Mouse (Mus musculus): ENCODE data around the gene Sh2b1. TPM values are rescaled to one million over a fixed set of nuclear protein-coding genes. Genes with fewer than 3 reads are reported as not detected.
A peak's percentile ranks its signal among the peaks of the same experiment; 100 is the strongest.
"Not testable (repeated sequence)": the region's sequence is repeated elsewhere in the genome, so short reads cannot be mapped to it uniquely, and the experiment has no call there.

Gene Sh2b1
- polyA plus RNA-seq, 1 experiment from 2014 or later: 70.7 TPM

DNA sequence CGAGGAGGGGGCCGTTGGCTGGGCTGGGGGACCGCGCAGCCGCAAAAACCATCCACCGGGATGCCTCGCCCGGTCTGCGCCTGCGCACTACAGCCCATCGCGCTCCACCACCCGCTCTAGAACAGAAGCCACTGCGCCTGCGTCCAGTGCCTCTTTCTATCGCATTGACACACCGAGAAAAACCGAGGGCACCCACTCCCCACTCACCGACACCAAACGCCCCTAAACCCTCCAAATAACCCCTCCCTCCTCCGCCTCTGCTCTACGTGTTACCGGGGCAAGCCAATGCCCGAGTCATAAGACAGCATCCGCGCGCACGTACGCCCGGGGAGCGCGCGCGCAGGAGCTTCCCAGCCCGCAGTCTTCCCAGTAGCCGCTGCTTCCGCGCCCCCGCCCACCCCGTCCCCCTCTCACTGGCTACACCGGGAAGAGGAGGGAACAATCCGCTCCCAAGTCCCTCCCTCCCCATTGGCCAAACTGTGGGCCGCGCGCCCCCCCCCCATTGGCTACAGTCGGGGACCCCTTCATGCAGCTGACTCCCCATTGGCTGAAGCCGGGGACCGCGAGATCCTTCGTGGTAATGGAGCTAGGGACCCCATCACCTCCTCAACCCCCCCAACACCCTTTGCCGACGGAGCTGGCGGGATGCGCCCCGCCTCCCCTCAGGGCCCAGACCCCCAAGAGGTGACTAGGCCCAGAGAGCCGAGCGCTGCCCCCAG is 27.0 kb upstream of the Sh2b1 start:
- Histone ChIP-seq H3K4me2 (ENCODE audit: low read length) (peak overlapping the region; percentile 84), H3K9ac (ENCODE audit: low read depth, low read length) (peak overlapping the region; percentile 99), H3K4me1 (ENCODE audit: control insufficient read depth, insufficient read depth, low read depth, low read length) (peaks cover 12% of the 10 kb centered on the region), H3K27me3 (replicated peaks; ENCODE audit: control insufficient read depth, insufficient read depth, low read length) (no peaks in the 10 kb centered on the region), H3K36me3 (ENCODE audit: control insufficient read depth, insufficient read depth, low read length) (peaks cover 32% of the 10 kb centered on the region), H3K4me3 (ENCODE audit: low read length) (peak overlapping the region; percentile 100), H3K9me3 (ENCODE audit: control insufficient read depth, low read length) (no peaks in the 10 kb centered on the region), H3K27ac (ENCODE audit: low read depth, low read length) (peak overlapping the region; percentile 100)
- peak; percentile 91 for ATAC-seq
- WGBS: 0% methylated on average over 55 of the region's 57 CpGs

DNA sequence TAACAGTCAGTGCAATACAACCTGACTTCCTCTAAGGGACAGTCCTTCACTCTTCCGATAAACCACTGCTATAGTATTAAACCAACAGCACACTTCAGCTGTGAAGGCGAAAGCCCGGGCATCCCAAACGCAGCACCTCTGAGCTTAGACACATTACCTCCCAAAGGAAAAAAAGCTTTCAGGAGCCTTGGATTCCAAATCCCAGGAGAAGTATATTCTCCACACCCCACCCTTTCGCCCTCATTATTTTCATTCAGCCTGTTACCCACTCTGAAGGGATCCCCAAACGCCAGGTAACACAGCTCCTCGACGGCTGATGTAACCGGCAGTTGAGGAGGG is 26.4 kb upstream of the Sh2b1 start:
- peak overlapping the region; percentile 84 for H3K4me2 ChIP-seq (ENCODE audit: low read length)
- no peaks in the 10 kb centered on the region for H3K9me3 ChIP-seq (ENCODE audit: control insufficient read depth, low read length)
- 2% methylated on average over 9 of the region's 9 CpGs for WGBS
- H3K9ac ChIP-seq (ENCODE audit: low read depth, low read length): peak overlapping the region; percentile 99
- peak overlapping the region; percentile 100 for H3K27ac ChIP-seq (ENCODE audit: low read depth, low read length)
- H3K27me3 ChIP-seq (replicated peaks; ENCODE audit: control insufficient read depth, insufficient read depth, low read length): no peaks in the 10 kb centered on the region
- peak overlapping the region; percentile 100 for H3K4me3 ChIP-seq (ENCODE audit: low read length)
- no peak for ATAC-seq
- peaks cover 38% of the 10 kb centered on the region for H3K36me3 ChIP-seq (ENCODE audit: control insufficient read depth, insufficient read depth, low read length)
- H3K4me1 ChIP-seq (ENCODE audit: control insufficient read depth, insufficient read depth, low read depth, low read length): peaks cover 12% of the 10 kb centered on the region

DNA sequence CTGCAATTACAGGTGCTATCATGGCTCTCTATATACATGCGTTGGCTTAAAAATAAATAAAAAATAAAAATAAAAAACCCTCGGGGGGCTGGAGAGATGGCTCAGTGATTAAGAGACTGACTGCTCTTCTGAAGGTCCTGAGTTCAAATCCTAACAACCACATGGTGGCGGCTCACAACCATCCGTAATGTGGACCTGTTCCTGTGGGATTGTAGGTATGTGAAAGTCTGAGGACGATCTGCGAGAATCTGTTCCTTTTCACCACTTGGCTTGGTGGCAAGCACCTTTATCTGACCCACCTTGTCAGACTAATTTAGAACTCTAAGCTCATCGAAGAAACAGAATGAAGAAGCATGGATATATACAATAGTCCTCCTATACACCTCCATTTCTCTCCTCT is 24.2 kb upstream of the Sh2b1 start:
- 96% methylated on average over 7 of the region's 7 CpGs for WGBS

DNA sequence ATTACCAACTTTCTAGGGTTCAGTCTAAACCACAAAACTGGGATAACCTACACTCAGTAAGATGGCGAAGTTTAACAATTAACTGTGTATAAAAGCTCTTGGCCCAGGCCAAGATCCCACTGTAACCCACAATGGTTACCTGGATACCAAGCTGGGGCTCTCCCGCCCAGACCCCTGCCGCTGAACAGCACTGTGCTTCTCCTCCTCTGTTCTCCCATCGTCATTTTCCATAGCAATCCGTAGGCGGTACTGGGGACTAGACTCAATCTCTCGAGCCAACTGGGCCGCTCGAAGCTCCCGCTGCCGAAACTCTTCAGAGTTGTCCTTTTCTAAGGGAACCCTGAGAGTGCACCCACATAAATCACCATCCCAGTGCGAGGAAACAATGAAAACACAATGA is 22.7 kb upstream of the Sh2b1 start:
- Histone ChIP-seq H3K4me1 (ENCODE audit: control insufficient read depth, insufficient read depth, low read depth, low read length) (peaks cover 6% of the 10 kb centered on the region), H3K4me3 (ENCODE audit: low read length) (no peak overlapping the region), H3K9ac (ENCODE audit: low read depth, low read length) (no peak overlapping the region), H3K4me2 (ENCODE audit: low read length) (no peak overlapping the region), H3K9me3 (ENCODE audit: control insufficient read depth, low read length) (no peaks in the 10 kb centered on the region), H3K36me3 (ENCODE audit: control insufficient read depth, insufficient read depth, low read length) (peaks cover 73% of the 10 kb centered on the region), H3K27me3 (replicated peaks; ENCODE audit: control insufficient read depth, insufficient read depth, low read length) (no peaks in the 10 kb centered on the region), H3K27ac (ENCODE audit: low read depth, low read length) (no peak overlapping the region)
- WGBS: 86% methylated on average over 12 of the region's 12 CpGs
- ATAC-seq: no peak

More for the DNA sequence above, 24.2 kb upstream of the Sh2b1 start:
- ATAC-seq: no peak
- no peak overlapping the region for H3K4me3 ChIP-seq (ENCODE audit: low read length)
- H3K27ac ChIP-seq (ENCODE audit: low read depth, low read length): no peak overlapping the region
- no peak overlapping the region for H3K9ac ChIP-seq (ENCODE audit: low read depth, low read length)
- peaks cover 12% of the 10 kb centered on the region for H3K4me1 ChIP-seq (ENCODE audit: control insufficient read depth, insufficient read depth, low read depth, low read length)
- no peak overlapping the region for H3K4me2 ChIP-seq (ENCODE audit: low read length)
- peaks cover 59% of the 10 kb centered on the region for H3K36me3 ChIP-seq (ENCODE audit: control insufficient read depth, insufficient read depth, low read length)
- no peaks in the 10 kb centered on the region for H3K9me3 ChIP-seq (ENCODE audit: control insufficient read depth, low read length)
- H3K27me3 ChIP-seq (replicated peaks; ENCODE audit: control insufficient read depth, insufficient read depth, low read length): no peaks in the 10 kb centered on the region

DNA sequence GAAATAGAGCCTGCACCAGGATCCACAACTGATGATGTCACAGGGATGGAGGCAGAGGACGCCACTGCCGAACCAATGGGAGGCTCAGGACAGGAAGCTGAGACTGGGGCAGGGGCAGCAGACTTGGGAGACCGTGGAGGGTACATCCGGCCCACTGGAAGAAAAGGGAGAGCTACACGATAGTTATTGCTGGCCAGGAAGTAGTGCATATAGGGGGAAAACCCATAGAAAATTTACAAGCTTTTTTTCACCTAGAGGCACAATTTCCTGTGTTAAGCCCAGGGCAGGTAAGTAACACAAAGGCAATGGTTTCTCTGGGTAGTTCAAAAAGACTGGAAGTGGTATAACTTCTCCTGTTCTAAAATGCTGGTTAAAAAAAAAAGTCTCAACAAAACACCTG is 21.3 kb upstream of the Sh2b1 start:
- Histone ChIP-seq H3K4me2 (ENCODE audit: low read length) (no peak overlapping the region), H3K27me3 (replicated peaks; ENCODE audit: control insufficient read depth, insufficient read depth, low read length) (no peaks in the 10 kb centered on the region), H3K36me3 (ENCODE audit: control insufficient read depth, insufficient read depth, low read length) (peaks cover 86% of the 10 kb centered on the region), H3K27ac (ENCODE audit: low read depth, low read length) (no peak overlapping the region), H3K4me3 (ENCODE audit: low read length) (no peak overlapping the region), H3K4me1 (ENCODE audit: control insufficient read depth, insufficient read depth, low read depth, low read length) (peaks cover 6% of the 10 kb centered on the region), H3K9ac (ENCODE audit: low read depth, low read length) (no peak overlapping the region), H3K9me3 (ENCODE audit: control insufficient read depth, low read length) (no peaks in the 10 kb centered on the region)
- ATAC-seq: no peak
- WGBS: 95% methylated on average over 5 of the region's 5 CpGs

DNA sequence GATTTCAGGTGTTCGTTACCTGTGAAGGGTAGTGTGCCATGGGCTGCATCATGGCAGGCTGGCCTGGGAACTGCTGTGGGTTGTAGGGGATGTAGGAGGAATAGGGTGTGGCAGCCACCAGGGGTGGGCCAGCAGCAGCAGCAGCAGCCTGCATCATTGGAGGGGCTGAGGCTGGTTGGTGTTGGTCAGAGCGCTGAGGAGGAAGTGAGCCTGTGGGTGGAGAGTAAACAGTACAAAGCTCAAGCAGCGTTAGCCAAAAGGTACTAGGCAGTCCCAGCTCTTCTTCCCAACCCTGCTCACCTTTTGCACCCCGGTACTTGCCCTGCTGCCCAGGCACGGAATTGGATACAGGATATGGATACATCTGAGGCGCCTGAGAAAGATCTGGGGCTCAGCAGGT is 18.9 kb upstream of the Sh2b1 start:
- no peak overlapping the region for H3K9ac ChIP-seq (ENCODE audit: low read depth, low read length)
- no peak overlapping the region for H3K4me2 ChIP-seq (ENCODE audit: low read length)
- ATAC-seq: no peak
- 93% methylated on average over 6 of the region's 6 CpGs for WGBS
- H3K36me3 ChIP-seq (ENCODE audit: control insufficient read depth, insufficient read depth, low read length): peaks cover 84% of the 10 kb centered on the region
- no peaks in the 10 kb centered on the region for H3K4me1 ChIP-seq (ENCODE audit: control insufficient read depth, insufficient read depth, low read depth, low read length)
- no peaks in the 10 kb centered on the region for H3K9me3 ChIP-seq (ENCODE audit: control insufficient read depth, low read length)
- no peak overlapping the region for H3K27ac ChIP-seq (ENCODE audit: low read depth, low read length)
- no peaks in the 10 kb centered on the region for H3K27me3 ChIP-seq (replicated peaks; ENCODE audit: control insufficient read depth, insufficient read depth, low read length)
- no peak overlapping the region for H3K4me3 ChIP-seq (ENCODE audit: low read length)

DNA sequence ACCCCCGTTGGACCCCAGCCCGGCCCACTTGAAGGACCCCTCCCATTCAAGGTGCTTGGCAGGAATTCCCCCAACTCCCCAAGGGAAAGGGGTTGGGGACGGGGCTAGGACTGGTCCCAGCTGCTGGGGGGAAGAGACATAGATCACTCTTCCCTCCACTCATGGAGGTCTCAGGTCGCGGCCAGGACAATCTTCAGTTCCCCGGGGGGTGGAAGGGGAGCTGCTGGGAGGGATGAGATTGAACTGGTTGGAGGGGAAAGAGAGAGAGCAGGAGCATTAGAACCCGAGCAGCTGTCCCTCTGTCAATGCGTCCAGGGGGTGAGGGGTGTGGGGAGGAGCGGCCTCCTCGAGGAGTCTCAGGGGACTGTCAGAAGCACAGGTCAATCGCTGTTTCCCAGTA is 16.7 kb upstream of the Sh2b1 start:
- H3K9ac ChIP-seq (ENCODE audit: low read depth, low read length): no peak overlapping the region
- ATAC-seq: no peak
- no peaks in the 10 kb centered on the region for H3K9me3 ChIP-seq (ENCODE audit: control insufficient read depth, low read length)
- no peaks in the 10 kb centered on the region for H3K27me3 ChIP-seq (replicated peaks; ENCODE audit: control insufficient read depth, insufficient read depth, low read length)
- H3K36me3 ChIP-seq (ENCODE audit: control insufficient read depth, insufficient read depth, low read length): peaks cover 68% of the 10 kb centered on the region
- no peak overlapping the region for H3K4me2 ChIP-seq (ENCODE audit: low read length)
- H3K27ac ChIP-seq (ENCODE audit: low read depth, low read length): no peak overlapping the region
- WGBS: 50% methylated on average over 11 of the region's 11 CpGs
- peaks cover 9% of the 10 kb centered on the region for H3K4me1 ChIP-seq (ENCODE audit: control insufficient read depth, insufficient read depth, low read depth, low read length)
- H3K4me3 ChIP-seq (ENCODE audit: low read length): no peak overlapping the region

DNA sequence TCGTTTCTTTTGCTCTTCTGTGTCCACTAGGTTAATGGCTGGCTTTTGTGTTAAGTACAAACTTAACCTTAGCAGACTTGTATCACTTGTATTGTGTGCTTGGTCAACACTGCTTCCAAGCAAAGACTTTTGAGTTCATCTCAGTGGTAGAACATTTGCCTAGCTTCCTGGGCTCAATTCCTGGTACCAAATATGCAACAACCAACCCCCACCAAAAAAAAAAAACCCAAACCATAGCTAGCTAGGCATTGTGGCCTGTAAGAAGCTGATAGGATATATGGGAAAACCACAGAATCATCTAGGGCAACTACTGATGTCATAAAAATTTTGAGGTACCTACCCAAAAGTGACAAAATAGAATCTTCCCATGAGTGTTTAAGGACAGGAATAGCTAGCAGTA is 15.8 kb upstream of the Sh2b1 start:
- no peak for ATAC-seq
- WGBS: 75% methylated on average over 1 of the region's 1 CpGs
- H3K36me3 ChIP-seq (ENCODE audit: control insufficient read depth, insufficient read depth, low read length): peaks cover 58% of the 10 kb centered on the region
- no peak overlapping the region for H3K4me3 ChIP-seq (ENCODE audit: low read length)
- no peak overlapping the region for H3K4me2 ChIP-seq (ENCODE audit: low read length)
- no peak overlapping the region for H3K9ac ChIP-seq (ENCODE audit: low read depth, low read length)
- H3K27me3 ChIP-seq (replicated peaks; ENCODE audit: control insufficient read depth, insufficient read depth, low read length): no peaks in the 10 kb centered on the region
- H3K27ac ChIP-seq (ENCODE audit: low read depth, low read length): no peak overlapping the region
- H3K4me1 ChIP-seq (ENCODE audit: control insufficient read depth, insufficient read depth, low read depth, low read length): peaks cover 9% of the 10 kb centered on the region
- no peaks in the 10 kb centered on the region for H3K9me3 ChIP-seq (ENCODE audit: control insufficient read depth, low read length)

DNA sequence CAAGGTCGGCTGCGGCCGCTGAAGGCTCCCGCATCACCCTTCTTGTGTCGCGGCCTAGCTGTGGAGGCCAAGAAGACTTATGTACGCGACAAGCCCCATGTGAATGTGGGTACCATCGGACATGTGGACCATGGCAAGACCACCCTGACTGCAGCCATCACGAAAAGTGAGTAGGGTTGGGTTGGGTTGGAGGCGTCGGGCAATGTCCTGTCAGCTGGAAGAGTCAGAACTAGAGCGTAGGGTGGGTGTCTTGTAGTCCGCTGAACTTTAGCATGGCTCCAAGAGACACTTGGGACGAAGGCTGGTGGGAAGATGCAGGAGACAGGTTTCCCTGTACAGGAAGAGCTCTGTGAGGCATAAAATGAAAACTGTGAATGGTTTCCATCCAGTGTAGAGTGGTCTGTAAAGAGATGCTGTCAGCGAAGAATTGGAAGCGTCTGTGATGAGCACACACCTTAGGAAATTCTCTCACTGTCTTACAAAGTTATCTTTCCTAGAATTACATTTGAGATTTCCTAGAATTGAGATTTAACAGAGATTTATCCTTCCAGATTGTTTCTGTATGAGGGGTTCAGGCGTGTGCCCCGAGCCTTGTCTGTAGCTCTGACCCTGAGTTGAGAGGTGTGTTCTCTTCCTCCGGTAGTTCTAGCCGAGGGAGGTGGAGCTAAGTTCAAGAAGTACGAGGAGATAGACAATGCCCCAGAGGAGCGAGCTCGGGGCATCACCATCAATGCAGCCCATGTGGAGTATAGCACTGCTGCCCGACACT is 12.6 kb upstream of the Sh2b1 start:
- Histone ChIP-seq H3K4me3 (ENCODE audit: low read length) (peak overlapping the region; percentile 67), H3K27ac (ENCODE audit: low read depth, low read length) (peak overlapping the region; percentile 61; the same call in 1 of the 2 replicates), H3K9ac (ENCODE audit: low read depth, low read length) (peak overlapping the region; percentile 83), H3K36me3 (ENCODE audit: control insufficient read depth, insufficient read depth, low read length) (peaks cover 27% of the 10 kb centered on the region), H3K4me2 (ENCODE audit: low read length) (peak overlapping the region; percentile 96)
- not testable (repeated sequence) for H3K9me3 ChIP-seq (ENCODE audit: control insufficient read depth, low read length); H3K27me3 ChIP-seq (replicated peaks; ENCODE audit: control insufficient read depth, insufficient read depth, low read length); H3K4me1 ChIP-seq (ENCODE audit: control insufficient read depth, insufficient read depth, low read depth, low read length); ATAC-seq
- 21% methylated on average over 21 of the region's 25 CpGs for WGBS
